Mouse (Mus musculus) cerebellum, adult 18-20 months (tissue): ENCODE measurements at regions not wholly inside any gene's neighbourhood (a gene's known extent, or its start where the extent isn't known, plus 50 kb on each side); places are given as distances from the start of the nearest gene placed in this dataset.

ENCODE experiments used
- DNase-seq, 2 experiments: peaks; one replicate each; pipeline ENCODE4 v3.0.0; 2021

DNA sequence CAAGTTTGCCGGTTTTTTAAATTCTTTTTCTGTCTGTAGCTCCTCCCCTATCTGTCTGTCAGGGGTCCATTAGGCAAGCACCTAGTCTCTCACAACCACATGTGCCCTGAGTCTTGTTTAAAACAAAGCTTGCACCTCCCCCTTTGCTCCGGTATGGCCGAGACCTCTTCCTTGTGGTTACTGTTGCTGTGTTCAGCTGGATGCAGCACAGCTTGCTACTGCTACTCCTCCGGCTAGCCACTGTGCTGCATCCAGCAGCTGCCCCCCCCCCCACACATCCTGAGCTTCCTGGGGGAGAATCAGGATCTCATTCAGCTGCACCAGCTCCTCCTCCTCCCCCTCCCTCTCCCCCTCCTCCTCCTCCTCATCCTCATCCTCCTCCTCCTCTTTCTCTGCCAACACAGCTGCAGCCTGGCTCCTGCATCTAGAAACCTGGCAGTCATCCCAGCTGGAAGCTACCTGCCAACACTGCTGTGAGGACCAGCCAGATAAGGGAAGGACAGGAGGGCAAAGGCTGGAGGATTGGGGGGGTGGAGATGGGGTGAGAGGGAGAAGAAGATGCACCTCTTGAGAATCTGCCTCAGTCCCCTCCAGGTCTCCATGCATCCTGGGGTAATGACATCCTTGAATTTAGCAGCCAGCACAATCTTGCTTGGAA lies 114.8 kb upstream of the Tmem260 start:
- DNase-seq = peak; percentile 25 to 26

DNA sequence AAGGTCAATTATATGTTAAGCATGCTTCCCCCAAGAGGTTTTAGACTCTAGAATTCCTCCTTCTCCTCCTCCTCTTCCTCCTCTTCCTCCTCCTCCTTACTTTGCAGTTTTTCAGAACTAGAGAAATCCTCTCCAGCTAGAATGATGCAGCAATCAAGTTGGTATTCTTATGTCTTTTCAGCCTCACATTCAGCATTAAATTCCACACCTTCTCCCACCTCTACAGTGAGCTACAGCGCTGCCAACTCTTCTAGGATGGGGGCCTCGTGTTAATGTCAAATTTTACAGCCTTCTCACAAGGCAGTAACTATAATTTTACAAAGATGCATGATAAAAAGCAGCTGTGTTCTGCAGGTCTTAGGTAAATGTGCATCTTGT lies 114.3 kb upstream of the Tmem260 start:
- no peak for DNase-seq

DNA sequence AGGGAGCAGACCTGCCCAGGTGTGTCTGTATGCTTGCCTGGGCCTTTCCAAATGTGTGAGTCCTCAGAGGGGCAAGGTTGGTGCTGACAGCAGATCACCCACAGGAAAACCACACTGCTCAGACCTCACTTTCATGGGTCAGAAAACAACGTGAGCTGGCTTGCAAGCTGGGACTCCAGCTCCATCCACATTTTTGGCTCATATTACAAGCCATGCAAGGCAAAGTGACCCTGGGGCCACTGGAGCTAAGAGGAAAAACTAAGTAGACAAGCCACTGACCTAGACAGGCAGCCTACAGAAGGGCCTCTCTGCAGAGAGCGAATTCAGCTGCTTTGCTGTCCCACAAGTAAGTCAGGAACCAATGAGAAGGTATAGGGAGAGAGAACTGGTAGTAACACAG lies 113.7 kb upstream of the Tmem260 start:
- no peak for DNase-seq

DNA sequence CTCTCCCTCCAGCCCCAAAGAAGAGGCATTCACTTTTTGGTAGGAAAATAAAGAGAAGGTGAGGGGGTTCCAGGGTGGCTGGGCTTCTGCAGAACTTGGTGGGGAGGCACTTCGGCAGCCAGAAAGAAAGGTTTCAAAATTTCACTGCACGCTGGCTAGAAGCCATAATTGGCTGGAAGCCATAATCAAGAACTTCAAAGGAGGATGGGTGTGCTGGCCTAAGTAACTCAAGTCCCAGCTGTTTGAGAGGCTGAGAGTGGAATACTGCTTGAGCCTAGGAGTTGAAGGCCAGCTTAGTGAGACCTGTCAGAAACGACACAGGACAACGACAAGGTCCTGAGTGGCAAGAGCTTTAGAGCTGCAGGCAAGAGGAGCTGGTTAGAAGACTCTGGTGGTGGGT lies 113.3 kb upstream of the Tmem260 start:
- no peak for DNase-seq

DNA sequence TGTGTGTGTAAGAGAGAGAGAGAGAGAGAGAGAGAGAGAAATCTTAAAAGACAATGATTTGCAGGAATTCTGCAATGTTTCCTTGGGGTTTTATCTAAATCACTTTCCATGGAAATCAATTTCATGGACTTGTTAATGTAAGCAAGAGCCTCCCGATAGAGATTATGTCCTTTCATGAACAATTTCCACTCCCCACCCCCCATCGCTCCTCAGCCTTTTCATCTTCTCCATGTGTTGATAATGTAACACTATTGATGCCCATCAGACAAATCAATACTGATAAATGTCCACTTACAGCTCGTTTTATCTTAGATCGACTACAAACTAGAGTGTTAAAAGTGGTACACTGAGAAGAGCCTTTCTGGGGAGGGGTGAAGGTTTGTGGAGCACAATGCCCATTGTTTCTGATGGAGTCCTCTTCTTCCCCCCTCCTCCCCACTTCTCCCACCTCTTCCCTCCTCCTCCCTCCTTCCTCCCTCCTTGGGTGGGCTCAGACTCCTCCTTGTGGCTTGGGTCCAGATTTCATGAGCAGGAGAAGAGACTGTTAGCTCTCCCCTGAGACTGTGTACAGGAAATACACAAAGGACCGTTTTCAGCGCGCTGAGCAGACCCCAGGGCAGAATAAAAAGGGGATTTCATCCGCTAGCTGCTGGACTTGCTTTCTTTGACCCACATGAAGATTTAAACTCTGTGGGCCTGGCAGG lies 111.7 kb upstream of the Tmem260 start:
- no peak for DNase-seq

DNA sequence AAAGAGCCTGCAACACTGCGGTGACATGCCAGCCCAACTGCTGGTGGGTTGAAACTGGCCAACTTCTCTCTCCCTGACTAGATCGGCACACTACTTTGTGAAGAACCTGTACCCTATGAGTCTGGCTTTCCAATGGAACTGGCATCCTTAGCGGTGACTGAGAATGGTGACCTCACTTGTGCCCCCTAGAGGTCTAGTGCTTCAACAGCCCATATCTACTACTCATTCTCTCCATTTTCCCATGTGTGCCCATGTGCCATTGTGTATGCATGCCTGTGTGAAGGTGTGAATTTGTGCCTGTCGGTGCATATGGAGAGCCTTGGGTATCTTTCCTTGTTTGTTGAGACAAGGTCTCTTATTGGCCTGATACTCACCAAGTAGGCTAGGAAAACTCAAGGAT lies 106.5 kb upstream of the Tmem260 start:
- peak in 1 of 2 experiments; percentile 9 for DNase-seq

DNA sequence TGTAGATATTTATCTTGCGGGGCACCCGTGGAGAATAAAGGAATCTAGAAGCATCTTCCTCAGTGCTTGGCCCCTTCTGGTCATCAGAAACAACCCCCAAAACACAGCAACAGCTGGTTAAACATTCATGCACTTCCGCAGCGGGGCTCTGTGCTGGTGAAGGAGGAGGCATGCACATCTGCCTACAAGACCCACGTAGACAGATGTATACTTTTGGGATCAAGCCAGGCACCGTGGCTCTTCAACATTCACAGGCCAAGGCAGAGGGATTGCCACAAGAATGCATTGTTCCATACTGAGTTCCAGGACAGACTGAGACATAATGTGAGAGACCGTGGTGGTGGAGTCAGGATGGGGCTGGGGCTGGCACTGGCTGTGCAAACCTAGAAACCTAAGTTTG lies 103.0 kb upstream of the Tmem260 start:
- DNase-seq = no peak

DNA sequence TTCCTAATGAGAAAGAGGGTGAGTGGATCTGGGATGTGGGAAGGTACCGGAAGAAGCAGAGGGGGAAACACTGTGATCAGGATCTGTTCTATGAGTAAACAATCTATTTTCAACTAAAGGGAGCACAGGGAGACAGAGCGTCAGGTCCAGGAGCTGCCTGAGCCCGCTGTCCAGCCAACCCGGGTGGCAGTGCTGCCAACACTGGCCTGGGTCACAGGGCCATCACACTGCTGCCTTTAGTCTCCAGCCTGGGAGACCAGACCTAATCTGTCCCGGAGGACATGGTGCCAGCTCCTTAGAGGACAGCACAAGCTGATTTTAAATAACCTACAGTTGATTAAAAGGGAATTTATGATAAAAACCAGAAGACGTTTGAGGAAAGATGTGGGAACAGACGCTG lies 100.0 kb upstream of the Tmem260 start:
- DNase-seq = no peak

DNA sequence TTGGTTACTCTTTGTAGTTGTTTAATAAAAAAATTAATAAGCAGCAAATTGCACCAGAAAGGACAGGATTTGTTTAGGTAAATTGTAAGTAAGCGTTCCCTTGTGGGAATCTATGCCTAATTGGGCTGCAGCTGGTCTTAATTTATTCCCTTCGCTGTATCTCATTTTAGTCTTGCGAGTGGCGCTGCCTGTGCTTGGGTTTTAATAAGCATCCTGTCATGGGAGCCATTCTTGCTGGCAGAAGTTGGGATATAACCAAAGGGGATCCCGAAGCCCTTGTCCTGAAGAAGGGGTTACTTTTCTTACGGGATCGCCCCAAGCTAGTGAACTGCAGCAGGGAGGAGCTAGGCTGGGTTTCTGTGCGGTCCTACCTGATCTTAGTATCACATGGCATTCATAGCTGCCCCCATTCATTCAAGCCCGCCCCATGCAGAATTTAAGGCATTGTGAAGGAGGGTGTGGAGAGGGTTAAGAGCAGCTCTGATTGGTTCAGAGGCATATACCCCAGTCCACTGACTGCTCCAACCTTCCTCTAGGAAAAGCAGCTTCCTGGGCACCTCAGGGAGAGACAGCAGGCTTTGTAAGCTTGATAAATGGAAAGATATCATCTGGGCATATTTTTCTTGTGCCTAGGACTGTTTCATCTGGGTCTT lies 96.4 kb upstream of the Tmem260 start:
- no peak for DNase-seq

DNA sequence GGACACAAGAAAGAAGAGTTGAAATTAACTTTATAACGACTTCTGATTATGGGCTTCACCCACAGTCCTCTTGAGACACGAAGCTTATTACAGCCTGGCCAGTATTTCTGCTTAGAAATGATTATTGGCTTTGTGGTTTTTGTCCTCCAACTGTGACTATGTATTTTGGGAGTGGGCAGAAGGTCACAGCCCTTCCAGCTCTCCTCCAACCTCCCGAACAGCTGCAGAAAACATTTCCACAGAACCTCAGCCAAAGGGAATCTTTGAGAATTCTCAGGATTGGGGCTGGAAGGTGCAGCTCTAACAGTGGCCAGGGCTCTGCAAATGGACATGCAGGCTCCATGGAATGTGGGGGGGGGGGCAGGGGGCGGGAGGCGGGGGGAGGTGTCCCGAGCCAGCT lies 94.3 kb upstream of the Tmem260 start:
- no peak for DNase-seq

DNA sequence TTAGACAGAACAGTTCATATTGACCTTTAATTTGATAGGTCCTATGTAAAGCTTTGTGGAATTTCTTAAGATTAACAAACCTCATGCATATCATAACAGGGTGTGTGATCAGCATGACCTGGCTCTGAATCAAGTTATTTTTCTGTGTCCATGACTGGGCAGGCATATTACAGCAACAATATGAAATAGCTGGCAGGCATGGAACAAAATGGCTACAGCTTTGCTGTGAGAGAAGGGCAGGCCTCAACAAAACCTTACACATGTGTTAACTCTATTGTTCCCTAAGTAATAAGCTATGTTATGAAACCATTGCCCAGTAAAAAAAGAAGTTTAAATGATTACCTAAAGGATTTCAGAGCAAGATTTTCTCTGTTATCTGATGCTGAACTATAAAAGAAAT lies 93.1 kb upstream of the Tmem260 start:
- no peak for DNase-seq

DNA sequence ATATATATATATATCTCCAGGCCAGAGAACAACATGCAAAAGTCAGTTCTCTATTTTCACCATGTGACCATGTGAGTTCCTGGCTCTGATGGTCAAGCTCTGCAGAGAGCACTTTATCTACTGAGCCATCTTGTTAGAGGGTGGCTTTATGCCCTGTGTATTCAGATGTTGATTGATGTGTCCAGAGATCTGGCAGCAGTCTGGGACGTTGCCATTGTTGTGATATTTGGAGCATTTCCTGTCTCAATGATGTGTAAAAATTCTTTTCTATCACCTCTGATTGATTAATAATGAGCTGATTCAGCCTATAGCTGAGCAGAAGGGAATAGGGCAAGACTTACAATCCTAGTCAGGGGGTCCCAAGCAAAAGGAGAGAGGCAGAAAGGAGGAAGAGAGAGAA lies 91.7 kb upstream of the Tmem260 start:
- DNase-seq = no peak

DNA sequence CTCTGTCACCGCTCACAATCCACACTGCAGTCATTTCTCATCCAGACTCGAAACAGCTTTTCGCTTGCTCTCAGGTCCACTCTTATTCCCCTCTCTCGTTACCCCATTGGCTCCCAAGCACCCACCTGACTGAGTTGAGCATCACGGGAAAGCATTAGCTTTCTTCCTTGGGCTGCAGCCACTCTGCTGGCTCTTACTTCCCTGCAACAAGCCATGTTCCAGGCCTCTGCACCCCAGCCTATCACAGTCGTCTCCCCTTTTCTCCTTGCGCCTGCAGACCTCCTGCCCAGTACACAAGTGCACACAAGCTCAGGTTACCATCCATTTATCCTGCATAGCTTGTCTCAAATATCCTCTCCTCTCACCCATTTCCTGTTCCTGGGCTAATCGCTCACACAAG lies 88.5 kb upstream of the Tmem260 start:
- no peak for DNase-seq

DNA sequence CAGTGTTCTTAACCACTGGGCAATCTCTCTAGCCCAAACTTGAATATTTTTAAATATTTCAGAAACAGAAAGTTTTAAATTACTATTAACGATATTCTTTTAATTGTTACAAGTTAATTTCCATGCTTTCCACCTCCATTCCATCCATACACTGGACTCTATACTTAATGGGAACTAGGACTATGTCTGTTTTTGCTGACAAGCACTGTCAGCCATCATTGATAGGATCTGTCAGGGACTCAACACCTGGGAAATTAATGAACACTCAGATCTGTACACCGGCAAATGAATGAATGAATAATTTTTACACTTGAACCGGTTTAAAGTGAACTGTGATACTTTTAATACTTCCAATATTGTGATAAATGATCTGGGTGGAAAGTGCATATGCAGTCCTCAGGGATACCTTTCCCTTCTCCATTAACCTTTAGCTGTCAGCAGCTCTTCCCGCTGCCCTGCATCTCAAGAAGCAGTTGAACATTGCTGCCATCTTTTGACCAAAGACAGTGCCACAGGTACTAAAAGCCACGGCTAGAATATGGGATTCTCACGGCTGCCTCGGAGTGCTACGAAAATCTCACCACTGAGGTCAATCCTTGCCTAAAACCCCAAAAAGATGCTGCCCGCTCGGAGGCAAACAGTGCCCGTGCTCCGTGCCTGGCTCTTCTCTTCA lies 87.3 kb upstream of the Tmem260 start:
- DNase-seq = peak; percentile 57

DNA sequence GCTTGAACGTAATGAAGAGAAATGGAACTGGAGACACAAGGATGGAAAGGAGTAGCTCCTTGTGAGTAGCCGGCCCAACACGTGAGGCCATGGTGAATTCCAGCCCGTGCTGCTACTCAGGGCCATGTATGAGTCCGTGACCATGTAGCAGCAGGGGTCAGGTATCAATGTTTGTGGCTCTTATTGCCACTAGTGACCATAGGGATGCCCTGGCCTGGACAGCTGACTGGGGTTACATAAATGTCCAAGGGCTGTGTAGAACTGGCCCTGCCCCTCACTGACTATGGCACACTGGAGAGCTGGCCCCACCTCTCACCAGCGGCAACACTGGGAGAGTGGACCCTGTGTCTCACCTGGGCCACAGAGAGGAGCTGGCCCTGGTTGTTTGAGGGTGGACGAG lies 84.1 kb upstream of the Tmem260 start:
- no peak for DNase-seq

DNA sequence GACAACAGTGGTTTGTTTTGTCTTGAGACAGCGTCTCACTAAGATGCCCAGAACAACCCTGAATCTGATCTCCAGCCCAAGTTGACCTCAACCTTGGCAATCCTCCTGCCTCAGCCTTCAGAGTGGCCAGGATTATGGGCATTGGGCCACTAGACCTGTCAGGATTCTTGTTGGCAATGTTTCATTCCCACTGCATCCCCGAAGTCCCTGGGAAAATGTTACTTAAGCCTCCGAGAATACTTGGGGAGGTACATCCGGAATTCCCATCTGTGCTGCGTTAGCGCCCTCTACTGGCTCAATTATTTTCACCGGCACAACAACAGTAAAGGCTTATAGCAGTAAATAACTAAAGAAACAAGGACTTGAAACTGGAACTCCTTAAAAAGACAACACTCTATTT lies 78.9 kb upstream of the Tmem260 start:
- peak; percentile 68 to 79 for DNase-seq

DNA sequence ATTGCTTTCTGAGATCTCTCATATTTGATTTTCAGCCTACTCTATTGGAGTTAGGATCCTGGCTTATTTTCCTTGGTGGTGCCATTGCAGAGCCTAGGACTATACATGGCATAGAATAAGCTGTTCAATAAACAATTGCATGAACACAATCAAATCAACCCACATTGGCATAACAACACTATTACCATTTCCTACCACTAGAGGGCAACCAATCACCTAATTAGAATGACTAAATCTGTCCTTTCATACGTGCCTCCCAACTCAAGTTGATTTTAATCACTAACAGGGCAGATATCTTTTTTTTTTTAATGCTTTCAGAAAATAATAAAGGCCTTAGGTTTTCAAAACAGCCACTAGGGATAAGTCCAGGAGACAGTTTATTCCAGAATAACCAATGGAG lies 75.6 kb upstream of the Tmem260 start:
- DNase-seq = peak; percentile 14 to 31

DNA sequence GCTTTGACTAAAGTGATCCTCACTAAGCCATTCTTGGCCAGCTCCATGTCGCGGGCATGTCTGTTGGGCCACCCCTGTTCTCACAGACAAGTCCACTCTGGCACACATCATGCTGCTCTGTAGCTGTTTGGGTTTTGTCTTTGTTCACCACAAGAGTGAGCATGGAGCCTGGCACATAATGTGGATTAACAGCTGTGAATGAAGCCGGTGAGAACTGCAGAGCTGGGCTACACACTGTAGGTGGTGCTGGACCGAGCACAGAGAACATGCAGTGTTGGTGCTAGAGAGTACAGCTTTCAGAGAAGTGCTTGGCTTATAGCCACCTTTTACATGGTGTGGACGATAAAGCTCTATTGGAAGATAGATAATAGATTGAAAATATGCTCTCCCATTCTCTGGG lies 74.2 kb upstream of the Tmem260 start:
- DNase-seq = no peak

DNA sequence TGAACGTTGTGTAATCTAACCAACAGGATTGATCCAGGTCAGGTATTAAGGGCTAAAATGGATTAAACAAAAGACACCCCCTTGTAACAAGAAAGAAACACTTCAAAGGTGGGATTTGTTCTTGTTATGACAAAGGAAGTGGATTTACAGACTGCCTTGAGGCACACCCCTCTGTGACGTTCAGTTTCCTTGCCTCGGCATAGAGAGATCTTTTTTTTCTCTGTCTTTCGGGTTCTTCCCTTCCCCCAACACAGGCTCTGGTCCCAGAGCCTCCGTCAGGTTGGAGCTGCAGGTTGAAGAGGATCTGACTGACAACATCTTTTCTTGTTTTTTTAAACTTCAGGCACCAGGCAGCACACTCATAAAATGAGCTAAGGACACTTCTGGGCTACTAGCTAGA lies 69.8 kb upstream of the Tmem260 start:
- no peak for DNase-seq
